Mouse (Mus musculus) left cerebral cortex, adult 11 months (tissue): ENCODE results near the gene Mast4.

Experiments
- DNase-seq: peaks from one replicate; pipeline ENCODE4 v3.0.0; 2022; ENCODE audit warnings: low spot score

Gene Mast4

DNA sequence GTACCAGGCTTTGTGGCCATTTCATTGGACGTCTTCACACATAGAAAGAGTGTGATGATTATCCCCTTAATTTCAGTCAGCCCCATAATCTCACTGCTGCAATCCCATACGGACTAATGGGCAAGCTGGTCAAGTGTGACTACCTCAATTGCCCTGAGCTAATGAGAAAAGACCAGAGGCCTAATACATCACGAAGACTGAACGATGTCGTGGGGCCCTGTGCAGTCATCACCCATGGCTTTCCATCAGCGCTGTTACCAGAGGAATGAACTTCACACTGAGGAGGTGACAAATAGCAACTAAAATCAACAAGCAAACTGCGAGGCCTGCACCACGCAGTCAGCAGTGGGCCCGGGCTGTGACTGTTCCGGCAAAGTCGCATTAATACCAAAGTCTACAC lies 344.7 kb downstream of the Mast4 start:
- no peak for DNase-seq

GRCm38 (mm10) chr13:102988976-102989375 lies 345.3 kb downstream of the Mast4 start:
- no peak for DNase-seq

- no peak for DNase-seq
Observed at GRCm38 (mm10) chr13:102988251-102988895, 345.9 kb downstream of the Mast4 start.

- no peak for DNase-seq
Observed at GRCm38 (mm10) chr13:102984550-102984949, 349.7 kb downstream of the Mast4 start.

DNA sequence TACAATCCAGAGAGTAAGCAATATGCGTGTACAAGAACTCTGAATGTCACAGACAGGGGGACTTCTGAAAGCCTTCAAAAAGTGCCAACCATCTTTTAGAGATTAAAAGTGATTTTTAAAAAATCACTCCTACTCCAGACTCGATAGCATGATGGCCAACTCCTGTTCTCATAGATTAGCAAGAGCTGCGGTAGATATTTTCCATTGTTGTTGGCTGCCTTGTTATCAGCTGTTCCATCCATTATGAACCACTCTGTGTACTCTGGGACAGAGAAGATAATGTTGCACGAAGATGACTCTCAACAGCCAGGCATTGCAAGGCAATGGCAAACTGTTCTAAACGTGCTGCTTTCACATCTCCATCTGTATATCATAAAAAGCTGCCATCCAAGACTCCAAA lies 360.4 kb downstream of the Mast4 start:
- DNase-seq = no peak

DNA sequence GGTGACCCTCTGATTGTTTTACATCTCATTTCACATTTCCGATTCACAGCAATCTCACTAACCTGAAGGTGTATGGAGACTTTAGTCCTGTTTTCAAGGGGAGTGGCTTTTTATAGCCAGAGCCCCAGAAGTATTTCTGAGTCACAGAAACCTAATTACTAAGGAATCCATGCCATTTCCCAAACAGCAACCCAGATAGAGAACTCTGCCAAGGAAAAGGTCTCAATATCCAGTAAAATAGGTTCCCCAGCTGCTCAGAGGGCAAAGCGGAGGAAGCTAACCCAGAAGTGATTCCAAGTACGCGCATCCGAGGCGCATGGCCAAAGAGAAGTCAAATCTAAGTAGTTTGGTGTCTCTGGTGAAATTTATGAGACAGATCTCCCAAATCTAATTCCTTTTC lies 370.8 kb downstream of the Mast4 start:
- no peak for DNase-seq

DNA sequence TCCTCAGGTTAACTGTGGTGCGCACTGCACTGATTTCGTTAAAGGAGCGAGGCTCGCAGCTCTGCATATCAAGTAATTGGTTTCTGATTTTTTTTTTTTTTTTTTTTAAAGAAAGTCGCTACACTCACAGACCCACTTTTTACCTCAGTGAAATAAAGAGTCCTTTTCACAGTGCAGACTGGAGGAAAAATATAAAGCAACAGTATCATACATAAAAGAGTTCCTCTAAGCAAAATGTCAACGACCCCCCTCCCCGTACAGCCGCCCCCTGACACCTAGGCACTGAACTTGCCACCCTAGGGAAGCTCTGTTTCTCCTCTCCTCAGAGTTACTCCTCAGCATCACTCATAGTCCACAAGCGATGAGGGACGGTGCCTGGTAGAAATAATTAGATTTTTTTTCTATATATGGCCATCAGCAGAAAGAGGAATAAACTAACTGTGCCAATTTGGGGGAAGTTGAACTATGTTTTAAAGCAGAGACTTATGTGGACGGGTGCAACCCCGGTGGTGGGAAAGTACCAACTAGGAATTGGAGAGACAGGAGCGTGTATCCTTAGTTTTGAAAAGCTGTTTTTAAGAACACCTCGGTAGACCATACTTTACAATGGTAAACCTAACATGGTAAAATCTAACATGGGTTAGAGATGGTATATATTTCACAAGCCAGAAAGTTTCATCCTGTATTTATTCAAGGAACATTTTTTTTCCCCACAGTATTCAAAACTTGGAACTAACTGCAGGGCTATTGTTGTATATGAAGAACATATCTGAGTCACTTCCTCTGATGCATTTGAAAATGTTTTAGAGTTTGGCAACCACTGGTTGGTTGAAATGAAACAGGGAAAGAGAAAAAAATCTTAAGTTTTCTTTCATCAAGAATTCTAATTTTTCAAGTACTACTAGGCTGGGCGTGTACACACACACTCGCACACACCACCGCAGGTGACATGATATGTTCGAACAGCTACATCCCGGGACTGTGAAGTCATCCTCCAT lies 375.7 kb downstream of the Mast4 start:
- DNase-seq = no peak

DNA sequence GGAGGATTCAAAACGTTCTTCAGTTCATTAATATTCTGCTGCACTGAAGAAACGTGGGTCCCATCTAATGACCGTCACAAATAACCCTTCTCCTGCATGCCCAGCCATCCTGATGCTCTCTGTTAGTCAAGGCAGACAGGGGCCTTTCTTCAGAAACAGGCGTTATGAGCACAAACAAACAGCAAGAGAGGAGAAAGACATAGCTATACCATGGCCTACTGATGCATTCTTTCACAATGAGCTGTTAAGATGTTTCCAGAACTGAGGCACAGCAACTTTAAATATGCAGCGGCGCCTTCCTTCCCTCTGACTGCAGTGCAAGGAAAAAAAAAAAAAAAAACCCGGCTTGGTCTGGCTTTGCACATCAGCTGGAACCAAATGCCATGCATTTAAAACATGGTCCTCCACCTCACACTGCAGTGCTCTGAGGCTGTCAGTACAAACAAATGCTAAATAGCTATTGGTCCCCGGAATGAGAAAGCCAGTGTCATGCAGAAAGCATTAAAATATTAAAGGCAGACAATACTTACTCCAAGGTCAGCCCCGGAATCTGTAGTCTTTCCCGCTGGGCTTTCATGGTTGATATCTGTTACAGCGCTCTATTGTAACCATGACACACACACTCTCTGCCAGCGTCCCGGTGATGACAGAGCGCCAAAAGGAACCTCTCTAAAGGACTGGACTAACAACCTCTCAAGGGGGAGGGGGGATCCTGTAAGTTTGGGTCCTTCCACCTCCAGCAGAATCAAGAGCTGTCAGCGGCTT lies 376.6 kb downstream of the Mast4 start:
- no peak for DNase-seq

GRCm38 (mm10) chr13:102955506-102955905 lies 378.8 kb downstream of the Mast4 start:
- DNase-seq = no peak

- DNase-seq = no peak
Observed at GRCm38 (mm10) chr13:102949756-102950155, 384.5 kb downstream of the Mast4 start.

GRCm38 (mm10) chr13:102948966-102949365 lies 385.3 kb downstream of the Mast4 start:
- DNase-seq = no peak

GRCm38 (mm10) chr13:102947546-102947945 lies 386.8 kb downstream of the Mast4 start:
- no peak for DNase-seq

- no peak for DNase-seq
Observed at GRCm38 (mm10) chr13:102946024-102946821, 388.1 kb downstream of the Mast4 start.

GRCm38 (mm10) chr13:102945450-102945849 lies 388.8 kb downstream of the Mast4 start:
- no peak for DNase-seq

DNA sequence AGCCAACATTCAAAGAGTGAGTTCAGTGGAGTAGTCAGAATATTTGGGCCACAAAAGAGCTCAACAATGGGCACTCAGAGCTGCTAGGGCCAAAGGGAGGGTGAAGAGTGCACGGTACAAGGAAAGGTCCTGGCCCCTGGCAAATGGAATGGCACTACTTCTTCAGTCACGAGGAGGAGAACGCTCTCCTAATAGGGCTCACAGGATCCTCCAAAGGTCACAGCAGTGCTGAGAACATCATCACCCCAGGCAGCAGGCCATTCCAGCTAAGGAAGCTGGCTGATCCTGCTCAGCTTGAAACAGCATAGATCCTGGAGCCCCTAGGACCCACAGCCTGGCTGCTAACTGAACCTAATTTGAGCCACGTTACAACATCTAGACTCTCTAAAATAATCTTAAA lies 389.8 kb downstream of the Mast4 start:
- no peak for DNase-seq

DNA sequence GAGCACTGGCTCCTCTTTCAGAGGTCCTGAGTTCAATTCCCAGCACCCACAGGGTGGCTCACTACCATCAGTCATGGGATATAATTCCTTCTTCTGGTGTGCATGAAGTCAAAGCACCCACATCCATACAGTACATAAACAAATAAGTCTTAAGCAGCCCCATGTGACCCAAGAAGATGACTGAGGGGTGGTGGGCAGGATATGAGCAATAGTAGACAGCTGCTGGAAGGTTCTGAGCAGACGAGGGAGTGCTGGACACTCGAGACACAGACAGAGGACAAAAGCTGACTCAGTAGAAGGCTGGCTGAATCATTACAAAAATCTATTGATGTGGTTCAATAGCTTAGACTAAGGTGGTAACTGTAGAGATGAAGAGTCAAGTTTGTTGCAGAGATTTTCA lies 391.7 kb downstream of the Mast4 start:
- no peak for DNase-seq

- DNase-seq = no peak
Observed at GRCm38 (mm10) chr13:102940476-102940875, 393.8 kb downstream of the Mast4 start.

- no peak for DNase-seq
Observed at GRCm38 (mm10) chr13:102936233-102936632, 398.1 kb downstream of the Mast4 start.

DNA sequence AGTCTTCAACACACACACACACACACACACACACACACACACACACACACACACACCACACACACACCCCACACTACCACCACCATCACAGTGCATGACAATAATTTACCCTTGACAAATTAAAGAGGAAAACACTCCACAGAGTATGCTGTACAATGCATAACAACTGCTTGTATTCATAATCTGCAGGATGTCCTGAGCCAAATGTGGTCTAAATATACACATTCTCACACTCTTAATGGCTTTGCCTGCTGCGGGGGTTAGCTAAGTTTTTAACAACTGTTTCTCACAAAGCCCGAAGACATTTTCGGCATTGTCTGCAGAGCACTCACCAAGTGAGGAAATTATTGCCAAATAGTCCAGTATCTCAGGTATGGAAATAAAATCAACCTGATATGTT lies 398.5 kb downstream of the Mast4 start:
- no peak for DNase-seq

- DNase-seq = peak; percentile 45
Observed at GRCm38 (mm10) chr13:102933702-102934101, 400.6 kb downstream of the Mast4 start.

- DNase-seq = no peak
Observed at GRCm38 (mm10) chr13:102932434-102932833, 401.9 kb downstream of the Mast4 start.

DNA sequence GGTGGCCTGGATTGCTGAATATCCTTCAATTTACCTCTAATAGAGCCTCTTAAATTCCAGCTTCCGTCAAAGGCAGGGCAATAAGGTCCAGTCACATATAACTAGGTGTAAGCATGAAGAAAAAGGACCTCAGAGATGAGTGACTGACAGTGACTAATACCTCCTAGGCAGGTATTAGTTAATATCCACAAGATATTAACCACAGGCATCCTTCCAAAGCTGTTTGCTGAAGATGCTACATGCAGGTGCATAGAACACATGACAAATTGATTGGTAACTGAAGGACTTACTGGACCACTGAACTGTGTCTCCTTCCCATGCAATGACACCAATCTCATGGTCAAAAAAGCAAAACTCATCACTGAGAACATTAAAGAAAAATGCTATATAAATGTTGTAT lies 402.3 kb downstream of the Mast4 start:
- DNase-seq = no peak
